Mouse (Mus musculus): Measurements from ENCODE around the gene Rara. TPM values are rescaled to one million over a fixed set of nuclear protein-coding genes. Genes with fewer than 3 reads are reported as not detected.

Rara gene
- polyA plus RNA-seq, 1 experiment, result 5.5 TPM

DNA sequence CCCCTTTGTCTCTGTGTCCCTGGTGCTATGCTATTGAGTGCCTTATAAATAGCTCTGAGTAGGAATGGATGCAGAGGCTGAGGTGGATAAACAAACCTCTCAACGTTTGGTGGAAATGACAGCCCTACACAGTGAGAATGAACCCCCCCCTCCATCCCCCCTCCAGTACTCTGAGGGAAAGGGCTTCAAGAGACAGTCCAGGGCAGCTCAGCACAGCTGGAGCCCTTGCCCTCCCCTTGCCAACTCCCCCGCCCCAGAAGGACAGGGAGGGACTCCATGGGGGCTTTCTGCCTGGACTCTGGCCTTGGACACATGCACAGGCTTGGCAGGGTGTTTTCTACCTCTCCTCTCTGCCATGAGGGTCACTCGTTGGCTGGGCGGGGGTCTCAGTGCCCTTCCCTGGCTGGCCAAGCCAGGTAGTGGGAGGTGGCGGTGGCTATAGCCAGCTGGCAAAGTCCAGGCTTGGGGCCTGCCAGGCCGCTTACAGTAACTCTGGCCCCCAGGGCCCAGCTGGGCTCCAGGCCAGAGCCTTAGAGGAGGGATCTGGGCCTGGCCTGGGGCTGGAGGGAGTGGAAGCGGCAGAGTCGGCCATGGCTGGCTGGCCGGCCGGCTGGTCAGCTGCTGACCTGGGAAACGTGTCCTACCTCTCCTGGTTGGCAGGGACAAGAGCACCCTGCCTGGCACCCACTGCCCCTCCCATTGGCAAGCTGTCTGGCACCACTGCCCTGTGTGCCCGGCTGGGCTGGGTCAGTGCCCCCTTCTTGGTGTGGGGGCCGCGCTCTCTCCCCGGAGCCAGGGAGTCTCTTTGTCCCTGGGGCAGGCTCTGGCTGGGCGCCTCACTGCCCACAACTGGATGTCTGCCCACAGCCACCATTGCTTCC, 23.6 kb downstream of the Rara start:
- Histone ChIP-seq H3K4me3 (ENCODE audit: insufficient read depth, low read depth, low read length) (peak overlapping the region; percentile 45), H3K27ac (replicated peaks; ENCODE audit: low read depth, low read length) (peak overlapping the region; percentile 78), H3K4me1 (ENCODE audit: control insufficient read depth, insufficient read depth, insufficient read length, low read length) (peaks cover 46% of the 10 kb centered on the region)

DNA sequence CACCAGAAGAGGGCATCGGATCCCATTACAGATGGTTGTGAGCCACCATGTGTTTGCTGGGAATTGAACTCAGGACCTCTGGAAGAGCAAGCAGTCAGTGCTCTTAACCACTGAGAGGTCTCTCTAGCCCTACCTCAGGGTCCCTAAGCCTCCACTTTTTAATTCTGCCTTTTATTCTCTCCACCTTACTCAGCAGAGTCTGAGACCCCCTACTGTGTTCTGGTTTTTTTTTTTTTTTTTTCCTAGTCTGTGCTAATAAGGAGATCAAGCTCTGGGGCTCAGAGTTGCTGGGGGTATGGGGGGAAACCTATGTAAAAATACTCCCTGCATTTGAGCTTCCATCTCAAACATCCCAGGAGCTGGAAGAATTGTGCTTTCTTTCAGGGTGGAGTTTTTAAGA, 24.5 kb downstream of the Rara start:
- Histone ChIP-seq H3K4me3 (ENCODE audit: insufficient read depth, low read depth, low read length) (no peak overlapping the region), H3K27ac (replicated peaks; ENCODE audit: low read depth, low read length) (no peak overlapping the region), H3K4me1 (ENCODE audit: control insufficient read depth, insufficient read depth, insufficient read length, low read length) (peaks cover 46% of the 10 kb centered on the region)

DNA sequence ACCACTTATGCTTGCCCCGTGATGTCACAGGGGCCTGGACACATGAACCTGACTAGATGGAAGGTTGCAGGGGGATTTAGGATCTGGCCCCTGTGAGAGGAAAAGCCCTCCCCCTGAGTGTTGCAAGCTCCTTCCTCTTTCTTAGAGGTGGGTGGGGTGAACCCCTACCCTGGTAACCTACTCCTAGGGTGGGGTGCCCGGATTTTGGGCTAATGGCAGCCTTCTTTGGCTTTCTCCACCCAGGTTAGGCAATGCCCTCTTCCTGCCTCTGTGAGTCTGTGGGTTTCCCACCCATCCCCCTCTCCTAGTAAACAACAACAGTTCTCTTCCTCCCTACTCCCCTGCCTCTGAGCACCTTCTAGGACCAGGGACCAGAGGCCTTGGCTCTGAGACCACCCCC, 25.1 kb downstream of the Rara start:
- Histone ChIP-seq H3K4me3 (ENCODE audit: insufficient read depth, low read depth, low read length) (no peak overlapping the region), H3K4me1 (ENCODE audit: control insufficient read depth, insufficient read depth, insufficient read length, low read length) (peaks cover 46% of the 10 kb centered on the region), H3K27ac (replicated peaks; ENCODE audit: low read depth, low read length) (no peak overlapping the region; the same call in 1 of the 2 replicates)

DNA sequence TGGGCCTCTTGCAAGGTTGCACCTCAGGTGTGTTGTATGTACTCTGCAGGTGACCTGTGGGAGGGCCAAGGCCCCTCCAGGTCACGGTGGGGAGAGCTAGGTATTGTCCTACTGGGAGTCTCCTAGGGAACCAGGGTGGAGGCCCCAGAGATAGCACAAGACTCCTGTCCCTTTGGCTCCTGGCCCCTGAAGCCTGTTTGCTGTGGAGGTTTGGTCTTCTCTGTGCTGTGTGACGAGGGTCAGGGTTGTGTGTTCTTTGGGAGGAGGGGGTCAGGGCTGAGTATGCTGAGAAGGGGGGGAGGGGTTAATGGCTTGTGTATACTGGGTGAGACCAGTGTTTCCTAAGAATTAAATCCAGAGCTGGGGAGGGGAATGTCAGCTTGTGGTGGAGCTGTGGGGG, 25.7 kb downstream of the Rara start:
- H3K27ac ChIP-seq (replicated peaks; ENCODE audit: low read depth, low read length), result no peak overlapping the region
- peaks cover 46% of the 10 kb centered on the region for H3K4me1 ChIP-seq (ENCODE audit: control insufficient read depth, insufficient read depth, insufficient read length, low read length)
- no peak overlapping the region for H3K4me3 ChIP-seq (ENCODE audit: insufficient read depth, low read depth, low read length)

DNA sequence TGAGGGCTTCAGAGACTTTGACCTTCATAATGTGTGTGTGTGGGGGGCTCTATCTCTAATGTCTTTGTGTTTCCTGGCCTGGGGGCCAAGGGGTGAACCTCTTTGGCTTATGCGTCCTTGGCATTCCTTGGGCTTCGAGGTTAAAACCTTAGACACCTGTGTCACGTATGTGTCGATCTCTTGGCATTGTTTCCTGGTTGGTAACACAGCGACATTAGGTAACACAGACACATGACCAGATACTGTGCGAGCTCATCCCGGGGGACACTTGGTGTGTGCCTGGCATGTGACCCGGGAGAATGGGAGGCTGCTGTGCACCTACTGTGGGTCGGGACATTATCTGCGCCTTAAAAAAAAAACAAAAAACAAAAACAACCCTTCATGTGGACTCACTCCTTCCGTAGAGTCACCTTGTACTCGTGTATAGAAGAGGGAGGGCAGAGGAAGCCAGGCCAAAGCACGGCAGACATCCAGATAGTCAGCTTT, 26.3 kb downstream of the Rara start:
- no peak overlapping the region for H3K27ac ChIP-seq (replicated peaks; ENCODE audit: low read depth, low read length)
- H3K4me1 ChIP-seq (ENCODE audit: control insufficient read depth, insufficient read depth, insufficient read length, low read length), result peaks cover 46% of the 10 kb centered on the region
- no peak overlapping the region for H3K4me3 ChIP-seq (ENCODE audit: insufficient read depth, low read depth, low read length)

DNA sequence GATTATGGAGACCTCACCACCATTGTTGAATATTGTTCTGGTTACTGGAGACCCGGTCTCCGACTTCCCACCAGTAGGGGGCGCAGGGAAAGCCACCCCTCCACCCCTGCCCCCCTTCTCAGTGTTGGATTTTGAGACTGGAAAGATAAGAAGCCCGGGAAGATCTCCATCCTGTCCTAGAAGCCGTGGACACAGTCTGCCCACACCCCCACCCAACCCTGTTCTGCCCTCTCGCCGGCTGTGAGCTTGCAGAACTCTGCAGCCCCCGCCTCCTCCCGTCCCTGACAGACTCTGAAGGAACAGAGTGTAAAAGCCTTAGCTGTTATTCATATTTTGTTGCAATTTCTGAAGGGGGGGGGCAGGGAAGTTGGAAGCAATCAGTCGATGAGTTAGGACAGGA, 26.8 kb downstream of the Rara start:
- H3K4me3 ChIP-seq (ENCODE audit: insufficient read depth, low read depth, low read length), result 0 out of 2 replicates have a peak overlapping the region, but pooled peaks have one; percentile 2
- H3K4me1 ChIP-seq (ENCODE audit: control insufficient read depth, insufficient read depth, insufficient read length, low read length), result peaks cover 44% of the 10 kb centered on the region
- no peak overlapping the region for H3K27ac ChIP-seq (replicated peaks; ENCODE audit: low read depth, low read length)

DNA sequence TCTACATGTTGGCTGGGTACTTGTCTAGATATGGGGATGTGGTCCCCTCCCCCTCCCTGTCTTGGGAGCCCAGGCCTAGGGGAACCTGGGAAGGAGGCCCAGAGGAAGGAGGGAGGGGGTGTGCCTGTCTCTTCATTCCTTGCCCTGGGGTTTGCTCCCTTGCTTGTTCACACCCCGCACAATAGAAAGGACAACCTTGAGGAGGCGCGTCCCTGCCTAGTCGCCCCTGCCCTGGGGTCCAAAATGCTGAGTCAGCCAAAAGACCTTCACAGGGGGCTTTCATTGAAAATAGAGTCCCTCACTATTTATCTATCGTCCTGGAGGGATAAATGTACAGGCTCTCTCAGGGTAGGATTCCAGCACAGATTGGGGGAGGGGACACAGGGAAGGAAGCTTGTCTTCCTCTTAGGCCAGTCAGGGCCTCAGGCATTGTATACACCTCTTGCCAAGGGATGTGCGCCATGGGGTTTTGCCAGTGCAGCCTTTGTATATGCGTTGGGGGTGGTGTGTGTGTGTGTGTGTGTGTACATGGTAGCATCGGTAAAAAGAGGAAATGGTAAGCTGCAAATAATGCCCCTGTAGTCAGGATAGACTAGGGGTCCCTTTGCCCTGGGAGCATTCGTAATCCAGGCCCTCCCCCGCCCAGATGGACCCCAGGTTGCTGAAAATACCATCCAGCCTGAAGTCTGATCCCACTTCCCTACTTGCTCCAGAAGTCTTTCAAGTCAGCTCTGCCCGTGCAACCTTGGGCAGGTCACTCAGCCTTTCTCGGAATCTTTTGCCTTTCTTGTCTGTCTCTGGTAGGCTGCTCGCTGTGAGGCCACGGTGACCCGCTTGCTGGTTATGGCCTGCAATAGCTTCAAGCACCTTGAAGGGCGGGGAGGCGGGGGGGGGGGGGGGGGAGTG, 27.4 kb downstream of the Rara start:
- H3K4me3 ChIP-seq (ENCODE audit: insufficient read depth, low read depth, low read length), result 0 out of 2 replicates have a peak overlapping the region, but pooled peaks have one; percentile 2
- peak overlapping the region; percentile 15 for H3K27ac ChIP-seq (replicated peaks; ENCODE audit: low read depth, low read length)
- peaks cover 37% of the 10 kb centered on the region for H3K4me1 ChIP-seq (ENCODE audit: control insufficient read depth, insufficient read depth, insufficient read length, low read length)

DNA sequence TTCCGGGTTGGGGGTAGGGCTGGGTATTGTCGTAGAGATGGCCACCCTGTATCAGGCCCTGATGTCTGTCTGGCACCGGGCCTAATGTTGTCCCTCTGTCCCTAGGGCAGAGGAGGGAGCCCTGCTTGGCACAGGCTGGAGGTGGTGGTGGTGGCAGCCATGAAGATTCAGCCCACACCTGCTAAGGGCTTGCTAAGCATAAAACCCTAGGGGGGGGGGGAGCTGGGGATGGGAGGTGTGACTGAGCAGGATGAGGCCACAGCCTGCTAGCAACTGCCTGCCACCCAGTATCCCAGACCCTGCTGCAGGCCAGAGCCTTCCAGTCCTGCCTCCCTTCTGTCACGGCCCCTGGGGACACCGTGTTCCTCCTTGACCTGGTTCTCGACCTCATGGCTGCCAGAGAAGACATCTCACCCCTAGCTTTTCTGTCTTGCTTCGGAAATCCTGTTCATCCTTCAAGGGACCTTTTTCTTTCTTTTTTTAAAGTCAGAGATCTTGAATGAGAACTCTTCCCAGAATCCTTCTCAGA, 28.2 kb downstream of the Rara start:
- Histone ChIP-seq H3K4me1 (ENCODE audit: control insufficient read depth, insufficient read depth, insufficient read length, low read length) (peaks cover 31% of the 10 kb centered on the region), H3K4me3 (ENCODE audit: insufficient read depth, low read depth, low read length) (no peak overlapping the region), H3K27ac (replicated peaks; ENCODE audit: low read depth, low read length) (no peak overlapping the region)

DNA sequence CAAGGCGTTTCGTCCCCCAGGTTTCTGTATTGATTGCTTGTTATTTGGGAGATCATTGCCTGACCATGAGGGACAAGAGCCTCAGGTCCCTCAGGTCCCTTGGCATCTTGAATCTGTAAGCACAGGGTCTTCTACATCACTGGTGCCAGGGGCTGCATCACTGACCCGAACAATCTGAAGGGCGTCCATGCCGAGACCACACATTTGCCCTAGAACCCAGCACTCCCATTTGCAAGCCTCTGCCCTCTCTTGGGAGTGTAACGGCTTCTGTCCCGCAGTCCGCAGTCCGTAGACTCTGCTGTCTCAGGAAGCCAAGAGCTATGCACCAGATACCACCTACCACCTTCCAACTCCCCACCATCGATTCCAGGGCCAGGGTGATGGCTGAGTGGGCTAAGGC, 28.7 kb downstream of the Rara start:
- H3K27ac ChIP-seq (replicated peaks; ENCODE audit: low read depth, low read length), result no peak overlapping the region
- H3K4me1 ChIP-seq (ENCODE audit: control insufficient read depth, insufficient read depth, insufficient read length, low read length), result peaks cover 30% of the 10 kb centered on the region
- H3K4me3 ChIP-seq (ENCODE audit: insufficient read depth, low read depth, low read length), result no peak overlapping the region

DNA sequence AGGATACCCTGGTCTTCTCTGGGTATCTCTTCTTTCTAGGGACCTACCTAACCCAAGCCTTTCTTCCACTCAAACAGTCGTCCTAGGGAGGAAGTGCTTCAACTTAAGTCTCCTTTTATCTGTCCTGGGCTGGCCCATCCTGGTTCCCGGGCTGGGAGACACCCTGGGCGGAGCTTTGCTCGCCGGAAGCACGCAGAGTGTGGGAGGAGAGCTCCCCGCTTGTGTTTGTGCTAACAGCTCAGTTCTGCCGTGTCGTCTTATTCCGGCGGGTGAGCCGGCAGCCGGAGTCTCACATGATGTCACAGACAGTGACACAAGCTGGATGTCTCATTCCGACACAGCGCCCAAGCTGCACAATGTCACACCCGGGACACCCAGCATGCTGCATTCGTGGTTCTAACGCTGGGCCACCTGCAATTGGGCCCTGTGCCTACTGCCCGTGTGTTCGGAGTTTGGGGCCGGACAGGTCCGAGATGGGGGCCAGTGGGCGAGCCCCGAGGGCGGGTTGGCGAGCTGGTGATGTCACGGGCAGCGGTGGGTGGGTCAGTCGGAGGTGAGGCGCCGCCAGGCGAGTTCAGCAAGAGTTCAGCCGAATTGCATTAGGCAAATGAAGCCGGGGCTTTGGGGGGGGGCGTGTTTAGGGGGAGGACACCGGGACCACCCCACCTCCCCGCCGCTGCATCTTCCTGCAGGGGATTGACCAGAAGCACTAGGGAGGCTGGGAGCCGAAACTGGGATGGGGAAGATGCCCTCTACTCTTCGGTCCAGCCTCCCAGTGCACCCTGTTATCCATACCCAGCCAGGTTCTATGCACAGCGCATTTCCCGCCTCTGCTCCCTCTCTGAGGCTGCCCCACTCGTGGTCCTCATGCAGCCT, 32.1 kb downstream of the Rara start:
- H3K27ac ChIP-seq (replicated peaks; ENCODE audit: low read depth, low read length), result peak overlapping the region; percentile 85
- peaks cover 28% of the 10 kb centered on the region for H3K4me1 ChIP-seq (ENCODE audit: control insufficient read depth, insufficient read depth, insufficient read length, low read length)
- H3K4me3 ChIP-seq (ENCODE audit: insufficient read depth, low read depth, low read length), result peak overlapping the region; percentile 78

DNA sequence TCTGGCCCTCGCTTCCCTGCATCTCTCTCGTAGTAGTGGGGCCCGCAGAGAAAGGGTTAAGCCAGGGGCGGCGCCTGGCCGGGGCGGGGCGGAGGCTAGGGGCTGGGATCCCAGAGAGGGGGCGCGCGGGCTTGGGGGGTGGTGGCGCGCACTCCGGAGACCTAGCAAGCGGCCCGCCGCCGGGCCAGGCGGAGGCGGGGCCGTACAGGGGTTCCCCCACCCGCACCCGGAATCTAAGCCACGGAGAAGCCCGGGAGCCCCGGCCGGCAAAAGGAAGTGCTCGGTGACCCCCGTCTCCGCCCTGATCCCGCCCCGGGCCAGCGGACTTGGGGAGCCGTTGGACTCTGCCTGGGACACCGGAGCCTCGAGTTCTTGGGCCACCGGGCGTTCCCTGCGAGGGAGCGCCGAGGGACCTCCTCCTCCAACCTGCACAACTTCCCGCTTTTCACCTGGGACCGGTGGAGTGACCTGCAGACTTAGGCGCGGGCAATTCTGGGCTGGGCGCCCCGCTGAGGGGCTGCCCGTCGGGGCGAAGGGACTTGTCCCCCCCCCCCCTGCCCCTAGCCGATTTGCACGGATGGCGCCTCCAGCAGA, 32.8 kb downstream of the Rara start:
- H3K27ac ChIP-seq (replicated peaks; ENCODE audit: low read depth, low read length), result peak overlapping the region; percentile 70
- peaks cover 28% of the 10 kb centered on the region for H3K4me1 ChIP-seq (ENCODE audit: control insufficient read depth, insufficient read depth, insufficient read length, low read length)
- peak overlapping the region; percentile 78 for H3K4me3 ChIP-seq (ENCODE audit: insufficient read depth, low read depth, low read length)

DNA sequence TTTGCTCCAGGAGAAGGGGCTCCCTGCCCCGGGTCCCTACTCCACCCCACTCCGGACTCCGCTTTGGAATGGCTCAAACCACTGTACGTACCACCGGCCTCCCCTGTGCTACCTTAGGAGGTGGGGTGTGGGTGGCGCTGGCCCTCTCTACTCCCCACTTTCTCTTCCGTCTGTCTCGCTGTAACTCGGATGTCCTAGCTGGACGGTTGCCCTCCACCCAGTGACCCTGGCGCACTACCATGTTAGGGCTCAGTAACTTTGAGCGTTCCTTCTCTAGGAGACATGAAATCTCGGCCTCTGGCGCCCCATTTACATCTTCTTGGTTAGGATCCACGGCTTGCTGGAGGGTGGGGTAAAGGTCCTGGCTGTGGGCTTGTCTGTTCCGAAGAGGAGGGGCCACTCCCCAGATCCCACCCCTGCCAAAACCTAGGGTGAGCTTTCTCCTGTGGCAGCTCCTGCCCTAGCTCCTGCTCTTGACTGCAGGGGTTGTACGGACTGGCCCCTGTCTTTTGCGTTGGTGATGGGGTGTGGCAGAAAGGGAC, 33.5 kb downstream of the Rara start:
- peaks cover 28% of the 10 kb centered on the region for H3K4me1 ChIP-seq (ENCODE audit: control insufficient read depth, insufficient read depth, insufficient read length, low read length)
- peak overlapping the region; percentile 78 for H3K4me3 ChIP-seq (ENCODE audit: insufficient read depth, low read depth, low read length)
- H3K27ac ChIP-seq (replicated peaks; ENCODE audit: low read depth, low read length), result peak overlapping the region; percentile 70

DNA sequence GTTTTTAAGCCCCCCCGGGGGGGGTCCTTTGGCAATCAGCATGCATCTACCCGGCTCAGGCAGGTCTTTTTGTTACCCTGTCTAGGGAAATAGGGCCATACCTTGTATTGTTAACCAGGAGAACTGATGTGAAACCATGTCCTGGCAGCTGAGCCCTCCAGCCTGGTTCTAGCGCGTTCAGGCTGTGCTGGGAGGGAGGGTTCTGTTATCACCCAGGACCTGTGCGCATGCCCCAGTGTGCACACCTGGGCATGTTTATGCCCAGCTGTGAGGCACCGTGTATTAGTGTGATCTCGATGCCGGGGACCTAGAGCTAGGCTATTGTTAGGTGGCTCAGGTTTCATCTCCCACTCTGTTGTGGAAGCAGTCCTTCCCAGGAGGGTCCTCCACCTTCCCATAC, 34.1 kb downstream of the Rara start:
- Histone ChIP-seq H3K4me1 (ENCODE audit: control insufficient read depth, insufficient read depth, insufficient read length, low read length) (peaks cover 33% of the 10 kb centered on the region), H3K27ac (replicated peaks; ENCODE audit: low read depth, low read length) (peak overlapping the region; percentile 70; the same call in 1 of the 2 replicates), H3K4me3 (ENCODE audit: insufficient read depth, low read depth, low read length) (peak overlapping the region; percentile 78)
